Mouse (Mus musculus): ENCODE measurements at regions not wholly inside any gene's neighbourhood (a gene's known extent, or its start where the extent isn't known, plus 50 kb on each side); places are given as distances from the start of the nearest gene placed in this dataset.

- no peak for DNase-seq
Measured at GRCm38 (mm10) chr5:101596996-101597395, 67.8 kb downstream of the Nkx6-1 start.

GRCm38 (mm10) chr5:101591236-101591635 lies 73.6 kb downstream of the Nkx6-1 start:
- no peak for DNase-seq

GRCm38 (mm10) chr5:101590341-101591124 lies 74.3 kb downstream of the Nkx6-1 start:
- no peak for DNase-seq

- no peak for DNase-seq
Measured at GRCm38 (mm10) chr5:101572966-101573365, 91.8 kb downstream of the Nkx6-1 start.

GRCm38 (mm10) chr5:101565770-101566169 lies 99.0 kb downstream of the Nkx6-1 start:
- DNase-seq: no peak

- DNase-seq: no peak
Measured at GRCm38 (mm10) chr5:101560366-101560765, 104.4 kb downstream of the Nkx6-1 start.

GRCm38 (mm10) chr5:101558279-101558987 lies 106.4 kb downstream of the Nkx6-1 start:
- peak; percentile 32 for DNase-seq

GRCm38 (mm10) chr5:101557156-101557555 lies 107.6 kb downstream of the Nkx6-1 start:
- no peak for DNase-seq

- DNase-seq: no peak
Measured at GRCm38 (mm10) chr5:101543326-101543725, 121.5 kb downstream of the Nkx6-1 start.

- DNase-seq: no peak
Measured at GRCm38 (mm10) chr5:101539818-101540217, 125.0 kb downstream of the Nkx6-1 start.

GRCm38 (mm10) chr5:101539254-101539549 lies 125.6 kb downstream of the Nkx6-1 start:
- DNase-seq: no peak

- DNase-seq: no peak
Measured at GRCm38 (mm10) chr5:101538410-101539253, 126.2 kb downstream of the Nkx6-1 start.

- DNase-seq: no peak
Measured at GRCm38 (mm10) chr5:101537518-101538380, 127.0 kb downstream of the Nkx6-1 start.

- no peak for DNase-seq
Measured at GRCm38 (mm10) chr5:101535451-101535850, 129.3 kb downstream of the Nkx6-1 start.

GRCm38 (mm10) chr5:101525346-101525745 lies 139.4 kb downstream of the Nkx6-1 start:
- no peak for DNase-seq

- no peak for DNase-seq
Measured at GRCm38 (mm10) chr5:101524670-101525069, 140.1 kb downstream of the Nkx6-1 start.

- no peak for DNase-seq
Measured at GRCm38 (mm10) chr5:101523902-101524301, 140.9 kb downstream of the Nkx6-1 start.

GRCm38 (mm10) chr5:101523490-101523889 lies 141.3 kb downstream of the Nkx6-1 start:
- no peak for DNase-seq

GRCm38 (mm10) chr5:101520935-101521655 lies 143.7 kb downstream of the Nkx6-1 start:
- DNase-seq: no peak

- no peak for DNase-seq
Measured at GRCm38 (mm10) chr5:101518791-101519547, 145.8 kb downstream of the Nkx6-1 start.

GRCm38 (mm10) chr5:101497698-101498048 lies 167.1 kb downstream of the Nkx6-1 start:
- DNase-seq: no peak

All from cerebellum, adult 11-12 months (tissue).